Mouse (Mus musculus) E14TG2a.4 (cell line): ENCODE measurements around the gene Gm10643.

Source experiments
- CTCF ChIP-seq: conservative IDR thresholded peaks from 2 replicates; pipeline ENCODE4 v1.5.1; 2014; ENCODE audit warnings: low read length
- NANOG ChIP-seq: IDR thresholded peaks from 2 replicates; pipeline ENCODE4 v1.6.1; 2014; ENCODE audit warnings: borderline replicate concordance, low read length, mixed read lengths

DNA sequence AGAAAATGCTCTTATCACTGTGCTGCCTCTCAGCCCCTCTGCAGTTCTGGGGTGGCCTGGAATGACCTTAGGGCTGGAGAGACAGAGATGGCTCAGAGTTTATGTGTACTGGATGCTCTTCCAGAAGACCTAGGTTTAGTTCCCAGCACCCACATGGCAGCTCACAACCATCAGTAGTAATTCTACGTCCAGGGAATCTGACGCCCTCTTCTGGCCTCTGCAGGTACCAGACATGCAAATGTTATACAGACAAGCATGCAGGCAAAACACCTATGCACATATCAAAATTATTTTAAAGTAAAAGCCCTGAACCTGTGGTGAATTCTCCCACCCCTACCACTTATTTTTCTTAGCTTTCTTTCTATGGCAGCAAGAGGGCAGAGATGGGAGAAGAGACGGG is 18.4 kb downstream of the Gm10643 start:
- TF ChIP-seq CTCF (peak; percentile 14; the same call in 1 of the 2 replicates), NANOG (no peak)
